Mouse (Mus musculus) lung, embryonic 14.5 days (tissue): ENCODE results near the gene Fat3. TPM values are rescaled to one million over a fixed set of nuclear protein-coding genes. Genes with fewer than 3 reads are reported as not detected.

Experiments used
- ATAC-seq: fragments of 200-750 bp; cut with Nextera tagmentation; 2 replicates; pipeline ENCODE4 v1.8.0; 2017; ENCODE audit warnings: mild to moderate bottlenecking, moderate TSS enrichment, moderate library complexity; ENCODE audit not compliant: insufficient read depth
- DNase-seq: peaks from one replicate; pipeline ENCODE4 v3.0.0-alpha.2; 2015
- H3K27ac ChIP-seq: fragments of 300-500 bp; sonication (generic); 2 replicates; pipeline ENCODE4 v1.5.1; 2014; ENCODE audit warnings: low read depth, mild to moderate bottlenecking, moderate library complexity
- H3K27me3 ChIP-seq: fragments of 300-500 bp; sonication (generic); 2 replicates; pipeline ENCODE4 v1.6.1; 2014; ENCODE audit warnings: low read length, control low read depth; ENCODE audit not compliant: insufficient read depth
- H3K36me3 ChIP-seq: fragments of 300-500 bp; sonication (generic); 2 replicates; pipeline ENCODE4 v1.6.1; 2014; ENCODE audit warnings: control low read depth; ENCODE audit not compliant: insufficient read depth
- H3K4me1 ChIP-seq: fragments of 300-500 bp; sonication (generic); 2 replicates; pipeline ENCODE4 v1.6.1; 2014; ENCODE audit warnings: antibody characterized with exemption, control low read depth; ENCODE audit not compliant: insufficient read depth
- H3K4me2 ChIP-seq: fragments of 300-500 bp; sonication (generic); 2 replicates; pipeline ENCODE4 v1.6.1; 2014; ENCODE audit warnings: mild to moderate bottlenecking
- H3K4me3 ChIP-seq: fragments of 300-500 bp; sonication (generic); 2 replicates; pipeline ENCODE4 v1.5.1; 2014; ENCODE audit warnings: low read depth, low read length
- H3K9ac ChIP-seq: fragments of 300-500 bp; sonication (generic); 2 replicates; pipeline ENCODE4 v1.6.1; 2014
- H3K9me3 ChIP-seq: fragments of 300-500 bp; sonication (generic); 2 replicates; pipeline ENCODE4 v1.6.1; 2016; ENCODE audit warnings: low read depth, low read length, control low read depth
- CTCF ChIP-seq: IDR thresholded peaks from 2 replicates; pipeline ENCODE4 v1.5.1; 2016; ENCODE audit warnings: antibody characterized with exemption, low read depth
- WGBS: fragments of 180-500 bp; shearing (Covaris S2); extraction: QIAGEN DNeasy Blood & Tissue Kit; methylation state at CpG from one replicate; pipeline ENCODE4 v1.1.7; 2014; 5-methylcytosine and 5-hydroxymethylcytosine counted together
- polyA plus RNA-seq: library from polyadenylated mRNA; unstranded; fragments of >200 nt; fragmentation: Nextera tagmentation; extraction: Ambion mirVana; gene quantifications from 2 replicates; pipeline ENCODE4 v1.2.1, GENCODE M21; 2014

The Fat3 gene
- polyA plus RNA-seq, 1 experiment from 2014 or later = 1.2 TPM

GRCm38 (mm10) chr9:16307789-16308188, 193.3 kb downstream of the Fat3 start:
- no peak for DNase-seq
- H3K9me3 ChIP-seq = no peaks in the 10 kb centered on the region
- 98% methylated on average over 1 of the region's 1 CpGs for WGBS
- H3K36me3 ChIP-seq = no peaks in the 10 kb centered on the region
- TF ChIP-seq CTCF = no peak
- H3K4me1 ChIP-seq = no peaks in the 10 kb centered on the region
- H3K4me2 ChIP-seq = no peak overlapping the region
- H3K4me3 ChIP-seq = no peak overlapping the region
- H3K9ac ChIP-seq = no peak overlapping the region
- no peak for ATAC-seq
- no peaks in the 10 kb centered on the region for H3K27me3 ChIP-seq
- no peak overlapping the region for H3K27ac ChIP-seq

GRCm38 (mm10) chr9:16306222-16306621, 194.9 kb downstream of the Fat3 start:
- no peaks in the 10 kb centered on the region for H3K27me3 ChIP-seq
- H3K4me2 ChIP-seq = no peak overlapping the region
- no peak overlapping the region for H3K9ac ChIP-seq
- H3K36me3 ChIP-seq = no peaks in the 10 kb centered on the region
- no peak overlapping the region for H3K27ac ChIP-seq
- TF ChIP-seq CTCF = no peak
- no peak overlapping the region for H3K4me3 ChIP-seq
- no peaks in the 10 kb centered on the region for H3K9me3 ChIP-seq
- no peaks in the 10 kb centered on the region for H3K4me1 ChIP-seq
- ATAC-seq = no peak
- DNase-seq = no peak

- WGBS = 74% methylated on average over 2 of the region's 2 CpGs
- H3K27me3 ChIP-seq = no peaks in the 10 kb centered on the region
- no peak overlapping the region for H3K9ac ChIP-seq
- DNase-seq (no peak), ATAC-seq (no peak)
- no peak overlapping the region for H3K4me2 ChIP-seq
- no peak overlapping the region for H3K4me3 ChIP-seq
- no peaks in the 10 kb centered on the region for H3K4me1 ChIP-seq
- TF ChIP-seq CTCF = no peak
- no peaks in the 10 kb centered on the region for H3K36me3 ChIP-seq
- no peaks in the 10 kb centered on the region for H3K9me3 ChIP-seq
- no peak overlapping the region for H3K27ac ChIP-seq
These were observed 195.5 kb downstream of the Fat3 start for GRCm38 (mm10) chr9:16305396-16306086.

- 78% methylated on average over 2 of the region's 2 CpGs for WGBS
- H3K27ac ChIP-seq = no peak overlapping the region
- no peaks in the 10 kb centered on the region for H3K36me3 ChIP-seq
- ATAC-seq (no peak), DNase-seq (no peak)
- no peak overlapping the region for H3K9ac ChIP-seq
- H3K4me1 ChIP-seq = no peaks in the 10 kb centered on the region
- H3K4me3 ChIP-seq = no peak overlapping the region
- H3K9me3 ChIP-seq = no peaks in the 10 kb centered on the region
- H3K4me2 ChIP-seq = no peak overlapping the region
- TF ChIP-seq CTCF = no peak
- H3K27me3 ChIP-seq = no peaks in the 10 kb centered on the region
These were observed 196.1 kb downstream of the Fat3 start for GRCm38 (mm10) chr9:16304949-16305348.

- ATAC-seq (no peak), DNase-seq (no peak)
- WGBS = 26% methylated on average over 3 of the region's 3 CpGs
- H3K36me3 ChIP-seq = no peaks in the 10 kb centered on the region
- H3K27ac ChIP-seq = no peak overlapping the region
- no peak overlapping the region for H3K9ac ChIP-seq
- H3K4me1 ChIP-seq = no peaks in the 10 kb centered on the region
- no peaks in the 10 kb centered on the region for H3K27me3 ChIP-seq
- TF ChIP-seq CTCF = no peak
- H3K4me3 ChIP-seq = no peak overlapping the region
- no peak overlapping the region for H3K4me2 ChIP-seq
- H3K9me3 ChIP-seq = no peaks in the 10 kb centered on the region
These were observed 198.6 kb downstream of the Fat3 start for GRCm38 (mm10) chr9:16302484-16302883.

GRCm38 (mm10) chr9:16297935-16298334, 203.2 kb downstream of the Fat3 start:
- no peaks in the 10 kb centered on the region for H3K4me1 ChIP-seq
- H3K9me3 ChIP-seq = no peaks in the 10 kb centered on the region
- no peak overlapping the region for H3K4me3 ChIP-seq
- 36% methylated on average over 3 of the region's 3 CpGs for WGBS
- H3K27ac ChIP-seq = no peak overlapping the region
- no peaks in the 10 kb centered on the region for H3K36me3 ChIP-seq
- DNase-seq (no peak), ATAC-seq (no peak)
- no peaks in the 10 kb centered on the region for H3K27me3 ChIP-seq
- H3K9ac ChIP-seq = no peak overlapping the region
- no peak overlapping the region for H3K4me2 ChIP-seq
- no peak for TF ChIP-seq CTCF

GRCm38 (mm10) chr9:16293928-16294806, 206.9 kb downstream of the Fat3 start:
- no peak overlapping the region for H3K27ac ChIP-seq
- H3K4me2 ChIP-seq = no peak overlapping the region
- no peaks in the 10 kb centered on the region for H3K27me3 ChIP-seq
- no peaks in the 10 kb centered on the region for H3K4me1 ChIP-seq
- ATAC-seq (no peak), DNase-seq (no peak)
- 79% methylated on average over 6 of the region's 6 CpGs for WGBS
- TF ChIP-seq CTCF = no peak
- H3K36me3 ChIP-seq = no peaks in the 10 kb centered on the region
- H3K4me3 ChIP-seq = no peak overlapping the region
- no peaks in the 10 kb centered on the region for H3K9me3 ChIP-seq
- H3K9ac ChIP-seq = no peak overlapping the region
